ENCODE assay signal across 8 mouse cellular contexts in the genomic region with DNA sequence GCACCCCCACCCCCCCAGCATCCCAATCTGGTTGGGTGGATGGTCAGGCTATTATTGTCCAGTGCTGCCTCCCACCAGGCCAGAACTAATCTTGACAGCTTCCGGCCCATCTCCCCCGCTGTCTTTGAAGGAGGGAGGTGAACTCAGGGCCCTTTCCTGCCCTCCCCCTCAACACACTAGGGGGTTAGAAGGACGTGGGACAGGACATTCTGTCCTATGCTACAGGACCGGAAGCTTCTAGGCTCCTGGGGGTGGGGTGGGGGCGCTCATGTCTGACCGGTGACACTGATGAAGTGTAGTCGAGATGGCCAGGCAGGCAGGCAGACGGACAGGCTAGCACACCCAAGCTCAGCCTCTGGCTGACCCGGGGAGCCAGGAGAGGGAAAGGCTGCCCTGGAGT. TPM values are rescaled to one million over a fixed set of nuclear protein-coding genes. Genes with fewer than 3 reads are reported as not detected.
DNase-seq lines count a peak whose midpoint lies in the region; ATAC-seq lines count a peak whose summit lies in the region.

No protein-coding gene starts in this region.

- no peak overlapping the region for H3K4me2 ChIP-seq in hindbrain, embryonic 12.5 days (replicated peaks)
- 0 out of 2 replicates have a peak overlapping the region, but pooled peaks have one; percentile 6 for H3K4me2 ChIP-seq in heart, embryonic 12.5 days
- H3K4me2 ChIP-seq in midbrain, embryonic 15.5 days = no peak overlapping the region
- H3K4me2 ChIP-seq in forebrain, embryonic 16.5 days (ENCODE audit: low read length) = no peak overlapping the region

- peaks cover 27% of the 10 kb centered on the region for H3K27me3 ChIP-seq in hindbrain, embryonic 10.5 days (ENCODE audit: insufficient read depth, poor library complexity, severe bottlenecking)
- no peaks in the 10 kb centered on the region; the same call in 1 of the 2 replicates for H3K27me3 ChIP-seq in hindbrain, embryonic 12.5 days
- no peaks in the 10 kb centered on the region for H3K27me3 ChIP-seq in heart, embryonic 12.5 days (replicated peaks)
- 0 out of 2 replicates have a peak, but pooled peaks cover 4% of the 10 kb centered on the region for H3K27me3 ChIP-seq in midbrain, embryonic 15.5 days (replicated peaks)
- no peaks in the 10 kb centered on the region for H3K27me3 ChIP-seq in forebrain, embryonic 16.5 days (replicated peaks; ENCODE audit: control insufficient read depth, insufficient read depth, low read length)

- WGBS in hindbrain, embryonic 10.5 days = 11% methylated on average over 9 of the region's 9 CpGs
- WGBS in hindbrain, embryonic 12.5 days = 19% methylated on average over 9 of the region's 9 CpGs
- WGBS in heart, embryonic 12.5 days = 9% methylated on average over 9 of the region's 9 CpGs
- 28% methylated on average over 9 of the region's 9 CpGs for WGBS in midbrain, embryonic 15.5 days
- 55% methylated on average over 9 of the region's 9 CpGs for WGBS in forebrain, embryonic 16.5 days

- peak; percentile 41 for DNase-seq in hindbrain, embryonic 10.5 days (ENCODE audit: low spot score)
- DNase-seq in kidney, postnatal 36 days = peak; percentile 81 to 91
- no peak for DNase-seq in frontal cortex, adult 2 months (ENCODE audit: extremely low spot score in 1 of 2, low spot score in 1 of 2)
- DNase-seq in ovary, postnatal 36 days (ENCODE audit: low spot score) = no peak

- H3K4me1 ChIP-seq in hindbrain, embryonic 10.5 days (replicated peaks) = peaks cover 74% of the 10 kb centered on the region
- peaks cover 42% of the 10 kb centered on the region for H3K4me1 ChIP-seq in hindbrain, embryonic 12.5 days
- H3K4me1 ChIP-seq in heart, embryonic 12.5 days (replicated peaks) = peaks cover 42% of the 10 kb centered on the region
- H3K4me1 ChIP-seq in midbrain, embryonic 15.5 days = peaks cover 14% of the 10 kb centered on the region
- peaks cover 13% of the 10 kb centered on the region for H3K4me1 ChIP-seq in forebrain, embryonic 16.5 days (replicated peaks; ENCODE audit: control insufficient read depth, insufficient read depth, low read length)

- no peak for ATAC-seq in hindbrain, embryonic 12.5 days (ENCODE audit: low FRiP score)
- peak; percentile 44 for ATAC-seq in heart, embryonic 12.5 days (ENCODE audit: insufficient number of reproducible peaks, low FRiP score)
- no peak for ATAC-seq in midbrain, embryonic 15.5 days (replicated peaks)
- no peak for ATAC-seq in forebrain, embryonic 16.5 days

- H3K9me3 ChIP-seq in hindbrain, embryonic 10.5 days = no peaks in the 10 kb centered on the region
- H3K9me3 ChIP-seq in hindbrain, embryonic 12.5 days (replicated peaks) = no peaks in the 10 kb centered on the region
- no peaks in the 10 kb centered on the region for H3K9me3 ChIP-seq in heart, embryonic 12.5 days (replicated peaks)
- no peaks in the 10 kb centered on the region for H3K9me3 ChIP-seq in midbrain, embryonic 15.5 days
- no peaks in the 10 kb centered on the region for H3K9me3 ChIP-seq in forebrain, embryonic 16.5 days (ENCODE audit: control insufficient read depth, low read length)

- H3K27ac ChIP-seq in hindbrain, embryonic 10.5 days = peak overlapping the region; percentile 79
- no peak overlapping the region for H3K27ac ChIP-seq in hindbrain, embryonic 12.5 days
- H3K27ac ChIP-seq in heart, embryonic 12.5 days (ENCODE audit: poor library complexity, severe bottlenecking) = no peak overlapping the region
- 0 out of 2 replicates have a peak overlapping the region, but pooled peaks have one; percentile 29 for H3K27ac ChIP-seq in midbrain, embryonic 15.5 days
- H3K27ac ChIP-seq in forebrain, embryonic 16.5 days (ENCODE audit: low read length) = no peak overlapping the region

- no peak overlapping the region for H3K9ac ChIP-seq in hindbrain, embryonic 12.5 days
- H3K9ac ChIP-seq in heart, embryonic 12.5 days = no peak overlapping the region
- no peak overlapping the region for H3K9ac ChIP-seq in midbrain, embryonic 15.5 days
- H3K9ac ChIP-seq in forebrain, embryonic 16.5 days (replicated peaks; ENCODE audit: low read depth, low read length) = no peak overlapping the region

- H3K4me3 ChIP-seq in hindbrain, embryonic 10.5 days = peak overlapping the region; percentile 4; the same call in 1 of the 2 replicates
- H3K4me3 ChIP-seq in hindbrain, embryonic 12.5 days = no peak overlapping the region
- no peak overlapping the region for H3K4me3 ChIP-seq in heart, embryonic 12.5 days
- H3K4me3 ChIP-seq in midbrain, embryonic 15.5 days = no peak overlapping the region
- no peak overlapping the region for H3K4me3 ChIP-seq in forebrain, embryonic 16.5 days (replicated peaks; ENCODE audit: low read length)

- 0 out of 2 replicates have a peak, but pooled peaks cover 5% of the 10 kb centered on the region for H3K36me3 ChIP-seq in hindbrain, embryonic 10.5 days
- H3K36me3 ChIP-seq in hindbrain, embryonic 12.5 days = no peaks in the 10 kb centered on the region
- H3K36me3 ChIP-seq in heart, embryonic 12.5 days = no peaks in the 10 kb centered on the region
- no peaks in the 10 kb centered on the region for H3K36me3 ChIP-seq in midbrain, embryonic 15.5 days (replicated peaks)
- H3K36me3 ChIP-seq in forebrain, embryonic 16.5 days (ENCODE audit: control insufficient read depth, insufficient read depth) = no peaks in the 10 kb centered on the region

RNA-seq across cellular contexts. Expression of a gene that starts 55.4 kb away (rescaled TPM):
- polyA plus RNA-seq in hindbrain, embryonic 10.5 days (2016; fragmentation: Nextera tagmentation; extraction: Ambion mirVana) = 114 and 120 TPM in 2 replicates
- 98.7 and 106 TPM in 2 replicates for polyA plus RNA-seq in hindbrain, embryonic 12.5 days (2016; fragmentation: Nextera tagmentation; extraction: Ambion mirVana)
- polyA plus RNA-seq in heart, embryonic 12.5 days (2016; fragmentation: Nextera tagmentation; extraction: Ambion mirVana) = 23.2 and 24.3 TPM in 2 replicates
- polyA plus RNA-seq in midbrain, embryonic 15.5 days (2015; fragmentation: Nextera tagmentation; extraction: Ambion mirVana) = 72.0 and 72.4 TPM in 2 replicates
- polyA plus RNA-seq in forebrain, embryonic 16.5 days (2015; fragmentation: Nextera tagmentation; extraction: Ambion mirVana) = 99.9 and 100 TPM in 2 replicates
- polyA plus RNA-seq in frontal cortex, adult 2 months (2012; rRNA removed) = 27.6 and 27.9 TPM in 2 replicates

Comparison
In these comparisons a context has a peak if more than half of its experiments do, and no peak if none do; other contexts are left out.
1. H3K27ac ChIP-seq: peak in hindbrain, embryonic 10.5 days (single experiment) and midbrain, embryonic 15.5 days (single experiment); none in hindbrain, embryonic 12.5 days (single experiment), heart, embryonic 12.5 days (single experiment) and forebrain, embryonic 16.5 days (single experiment).
2. DNase-seq: peak in hindbrain, embryonic 10.5 days (single experiment) and kidney, postnatal 36 days (2 of 2); none in frontal cortex, adult 2 months (0 of 2) and ovary, postnatal 36 days (single experiment).